Mouse (Mus musculus): ENCODE data around the gene Jakmip3. TPM values are rescaled to one million over a fixed set of nuclear protein-coding genes. Genes with fewer than 3 reads are reported as not detected.

Jakmip3 gene
- polyA plus RNA-seq, 2 experiments = 0.01 TPM; not detected in 1

DNA sequence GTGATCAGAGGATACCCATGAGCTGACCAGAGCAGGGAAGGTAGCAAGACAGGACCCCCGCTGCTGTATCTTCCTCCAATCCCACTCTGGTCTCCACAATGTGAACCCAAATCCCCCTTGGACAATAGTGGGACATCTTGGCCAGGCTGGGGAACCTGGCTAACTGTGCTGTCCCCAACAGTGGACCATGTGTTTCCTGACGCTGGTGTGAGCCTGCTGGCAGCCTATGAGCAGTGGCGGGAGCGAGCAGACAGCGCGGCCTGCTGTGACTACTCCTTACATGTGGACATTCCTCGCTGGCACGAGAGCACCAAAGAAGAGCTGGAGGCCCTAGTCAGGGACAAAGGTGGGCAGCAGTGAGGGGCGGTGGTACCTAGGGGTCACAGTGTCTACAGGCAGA lies 151.2 kb downstream of the Jakmip3 start:
- WGBS (ENCODE audit: insufficient replicate concordance) = 80% methylated on average over 9 of the region's 9 CpGs
- TF ChIP-seq EP300 (IDR thresholded peaks at IDR 0.05; ENCODE audit: low read depth) = no peak
- no peak for TF ChIP-seq CTCF (IDR thresholded peaks at IDR 0.05; ENCODE audit: low read depth)
- Histone ChIP-seq H3K9ac (replicated peaks) (no peak overlapping the region), H3K4me2 (ENCODE audit: low read depth) (no peak overlapping the region), H3K9me3 (ENCODE audit: control insufficient read depth, low read length) (no peaks in the 10 kb centered on the region), H3K36me3 (replicated peaks; ENCODE audit: control insufficient read depth, insufficient read depth, low read depth) (no peaks in the 10 kb centered on the region), H3K27me3 (ENCODE audit: control insufficient read depth, insufficient read depth, low read length) (peaks cover 5% of the 10 kb centered on the region), H3K27ac (no peak overlapping the region), H3K4me3 (ENCODE audit: insufficient read depth in 1 of 2, low read depth in 2 of 2, low read length in 2 of 2) (no peak overlapping the region), H3K4me1 (replicated peaks; ENCODE audit: control insufficient read depth in 2 of 2, insufficient read depth in 2 of 2, low read length in 1 of 2) (no peaks in the 10 kb centered on the region)
- no peak for ATAC-seq (ENCODE audit: insufficient read depth)
- DNase-seq (ENCODE audit: low read depth in 3 of 3, low spot score in 3 of 3) = no peak

DNA sequence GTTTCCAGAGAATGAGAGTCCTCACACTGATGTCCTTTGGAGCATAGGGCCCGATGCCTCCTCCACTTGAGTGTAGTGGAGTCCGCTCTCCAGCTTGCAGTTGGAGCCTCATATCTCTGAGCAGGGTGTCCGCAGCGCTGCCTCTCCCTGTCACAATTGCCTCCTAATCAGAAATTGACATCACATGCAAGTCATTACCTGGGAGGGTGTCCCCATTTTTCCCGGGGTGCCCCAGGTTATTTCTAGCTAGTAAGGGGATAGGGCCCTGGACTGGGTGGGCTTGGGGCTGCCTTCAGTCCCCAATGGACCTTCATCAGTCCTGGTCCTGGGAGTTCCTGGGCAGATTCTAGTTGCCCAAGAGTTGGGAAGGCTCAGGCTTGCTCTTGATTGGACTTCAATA lies 152.1 kb downstream of the Jakmip3 start:
- 65% methylated on average over 5 of the region's 5 CpGs for WGBS (ENCODE audit: insufficient replicate concordance)
- Histone ChIP-seq H3K9me3 (ENCODE audit: control insufficient read depth, low read length) (no peaks in the 10 kb centered on the region), H3K9ac (replicated peaks) (no peak overlapping the region), H3K4me1 (replicated peaks; ENCODE audit: control insufficient read depth in 2 of 2, insufficient read depth in 2 of 2, low read length in 1 of 2) (no peaks in the 10 kb centered on the region), H3K36me3 (replicated peaks; ENCODE audit: control insufficient read depth, insufficient read depth, low read depth) (no peaks in the 10 kb centered on the region), H3K27ac (no peak overlapping the region), H3K4me3 (ENCODE audit: insufficient read depth in 1 of 2, low read depth in 2 of 2, low read length in 2 of 2) (no peak overlapping the region), H3K4me2 (ENCODE audit: low read depth) (no peak overlapping the region), H3K27me3 (ENCODE audit: control insufficient read depth, insufficient read depth, low read length) (no peaks in the 10 kb centered on the region)
- TF ChIP-seq CTCF (IDR thresholded peaks at IDR 0.05; ENCODE audit: low read depth) (no peak), EP300 (IDR thresholded peaks at IDR 0.05; ENCODE audit: low read depth) (no peak)
- ATAC-seq (ENCODE audit: insufficient read depth) (no peak), DNase-seq (ENCODE audit: low read depth in 3 of 3, low spot score in 3 of 3) (no peak)

GRCm38 (mm10) chr7:139093124-139093523 lies 152.6 kb downstream of the Jakmip3 start:
- H3K9me3 ChIP-seq (ENCODE audit: control insufficient read depth, low read length) = no peaks in the 10 kb centered on the region
- H3K36me3 ChIP-seq (replicated peaks; ENCODE audit: control insufficient read depth, insufficient read depth, low read depth) = no peaks in the 10 kb centered on the region
- H3K27me3 ChIP-seq (ENCODE audit: control insufficient read depth, insufficient read depth, low read length) = no peaks in the 10 kb centered on the region
- no peak overlapping the region for H3K9ac ChIP-seq (replicated peaks)
- no peak overlapping the region for H3K4me2 ChIP-seq (ENCODE audit: low read depth)
- DNase-seq (ENCODE audit: low read depth in 3 of 3, low spot score in 3 of 3) (no peak), ATAC-seq (ENCODE audit: insufficient read depth) (no peak)
- WGBS (ENCODE audit: insufficient replicate concordance) = 56% methylated on average over 5 of the region's 5 CpGs
- H3K4me1 ChIP-seq (replicated peaks; ENCODE audit: control insufficient read depth in 2 of 2, insufficient read depth in 2 of 2, low read length in 1 of 2) = no peaks in the 10 kb centered on the region
- TF ChIP-seq EP300 (IDR thresholded peaks at IDR 0.05; ENCODE audit: low read depth) (no peak), CTCF (IDR thresholded peaks at IDR 0.05; ENCODE audit: low read depth) (no peak)
- no peak overlapping the region for H3K27ac ChIP-seq
- no peak overlapping the region for H3K4me3 ChIP-seq (ENCODE audit: insufficient read depth in 1 of 2, low read depth in 2 of 2, low read length in 2 of 2)

DNA sequence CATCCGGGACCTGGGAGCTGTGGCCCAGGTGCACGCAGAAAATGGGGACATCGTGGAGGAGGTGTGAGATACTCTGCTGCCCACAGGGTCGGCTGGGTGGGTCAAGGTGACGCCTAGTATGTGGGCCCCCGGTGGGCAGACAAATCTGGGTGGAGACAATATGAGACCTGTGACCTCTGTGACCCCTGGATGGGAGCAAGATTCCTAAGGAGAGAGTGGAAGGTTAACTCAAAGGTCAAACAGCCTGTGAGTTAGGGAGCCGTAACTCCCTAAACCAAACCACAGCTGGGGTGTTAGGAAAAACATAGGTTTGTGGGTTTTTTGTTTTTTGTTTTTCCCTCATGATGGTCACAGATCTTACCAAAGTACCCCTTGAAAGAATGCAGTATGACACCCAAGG lies 153.3 kb downstream of the Jakmip3 start:
- no peaks in the 10 kb centered on the region for H3K27me3 ChIP-seq (ENCODE audit: control insufficient read depth, insufficient read depth, low read length)
- H3K27ac ChIP-seq = no peak overlapping the region
- no peaks in the 10 kb centered on the region for H3K9me3 ChIP-seq (ENCODE audit: control insufficient read depth, low read length)
- TF ChIP-seq CTCF (IDR thresholded peaks at IDR 0.05; ENCODE audit: low read depth) = no peak
- WGBS (ENCODE audit: insufficient replicate concordance) = 61% methylated on average over 7 of the region's 7 CpGs
- no peak overlapping the region for H3K4me2 ChIP-seq (ENCODE audit: low read depth)
- ATAC-seq (ENCODE audit: insufficient read depth) = no peak
- no peaks in the 10 kb centered on the region for H3K4me1 ChIP-seq (replicated peaks; ENCODE audit: control insufficient read depth in 2 of 2, insufficient read depth in 2 of 2, low read length in 1 of 2)
- H3K36me3 ChIP-seq (replicated peaks; ENCODE audit: control insufficient read depth, insufficient read depth, low read depth) = no peaks in the 10 kb centered on the region
- no peak overlapping the region for H3K9ac ChIP-seq (replicated peaks)
- no peak overlapping the region for H3K4me3 ChIP-seq (ENCODE audit: insufficient read depth in 1 of 2, low read depth in 2 of 2, low read length in 2 of 2)
- no peak for DNase-seq (ENCODE audit: low read depth in 3 of 3, low spot score in 3 of 3)

DNA sequence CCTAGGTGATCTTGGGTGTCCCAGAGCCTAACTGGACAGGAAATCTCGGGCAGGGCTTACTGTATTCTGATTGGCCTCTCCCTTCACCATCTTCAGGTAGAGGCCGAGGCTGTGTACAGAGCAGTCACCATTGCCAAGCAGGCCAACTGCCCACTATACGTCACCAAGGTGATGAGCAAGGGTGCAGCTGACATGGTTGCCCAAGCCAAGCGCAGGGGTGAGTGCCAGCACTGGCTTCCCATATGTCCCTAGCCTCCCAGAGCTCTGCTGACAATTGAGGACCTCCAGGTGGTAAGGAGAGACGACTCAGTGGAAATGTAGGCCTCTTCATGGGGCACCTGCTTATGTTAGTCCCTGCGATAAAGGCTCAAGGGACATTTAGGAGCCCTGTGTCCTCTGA lies 154.2 kb downstream of the Jakmip3 start:
- no peak for TF ChIP-seq EP300 (IDR thresholded peaks at IDR 0.05; ENCODE audit: low read depth)
- no peak for TF ChIP-seq CTCF (IDR thresholded peaks at IDR 0.05; ENCODE audit: low read depth)
- ATAC-seq (ENCODE audit: insufficient read depth) = no peak
- H3K36me3 ChIP-seq (replicated peaks; ENCODE audit: control insufficient read depth, insufficient read depth, low read depth) = no peaks in the 10 kb centered on the region

More for the DNA sequence above, 154.2 kb downstream of the Jakmip3 start:
- no peaks in the 10 kb centered on the region for H3K27me3 ChIP-seq (ENCODE audit: control insufficient read depth, insufficient read depth, low read length)
- H3K4me1 ChIP-seq (replicated peaks; ENCODE audit: control insufficient read depth in 2 of 2, insufficient read depth in 2 of 2, low read length in 1 of 2) = no peaks in the 10 kb centered on the region
- no peak overlapping the region for H3K4me2 ChIP-seq (ENCODE audit: low read depth)
- H3K9me3 ChIP-seq (ENCODE audit: control insufficient read depth, low read length) = no peaks in the 10 kb centered on the region
- 61% methylated on average over 6 of the region's 6 CpGs for WGBS (ENCODE audit: insufficient replicate concordance)
- DNase-seq (ENCODE audit: low read depth in 3 of 3, low spot score in 3 of 3) = no peak
- H3K27ac ChIP-seq = no peak overlapping the region
- H3K9ac ChIP-seq (replicated peaks) = no peak overlapping the region
- H3K4me3 ChIP-seq (ENCODE audit: insufficient read depth in 1 of 2, low read depth in 2 of 2, low read length in 2 of 2) = no peak overlapping the region

Data from liver, embryonic 14.5 days (tissue).